Mouse (Mus musculus) liver, adult 2 months (tissue): Measurements from ENCODE around the gene Rad54l. TPM values are rescaled to one million over a fixed set of nuclear protein-coding genes. Genes with fewer than 3 reads are reported as not detected.
A peak's percentile ranks its signal among the peaks of the same experiment; 100 is the strongest.

ENCODE experiments used
- DNase-seq: peaks from one replicate; pipeline ENCODE4 v3.0.0-alpha.2; 2011; ENCODE audit warnings: low read depth, low spot score; ENCODE audit errors: extremely low read depth
- H3K27ac ChIP-seq: fragments of 200-500 bp; replicated peaks from 2 replicates; pipeline ENCODE4 v1.5.1; 2012; ENCODE audit warnings: low read depth, mild to moderate bottlenecking, control low read depth, inconsistent platforms, low read length; ENCODE audit not compliant: insufficient read depth
- H3K27me3 ChIP-seq: fragments of 200-500 bp; 2 replicates; pipeline ENCODE4 v1.6.1; 2012; ENCODE audit warnings: mild to moderate bottlenecking, moderate library complexity, low read length, inconsistent platforms; ENCODE audit not compliant: control insufficient read depth, insufficient read depth
- H3K36me3 ChIP-seq: fragments of 200-500 bp; 2 replicates; pipeline ENCODE4 v1.6.1; 2012; ENCODE audit warnings: low read length, inconsistent platforms; ENCODE audit not compliant: control insufficient read depth, insufficient read depth
- H3K4me1 ChIP-seq: fragments of 200-500 bp; 2 replicates; pipeline ENCODE4 v1.6.1; 2011; ENCODE audit warnings: low read length; ENCODE audit not compliant: control insufficient read depth, insufficient read depth
- H3K4me3 ChIP-seq: fragments of 200-500 bp; 2 replicates; pipeline ENCODE4 v1.5.1; 2011; ENCODE audit warnings: low read depth, mild to moderate bottlenecking, control low read depth, low read length, moderate library complexity; ENCODE audit not compliant: insufficient read depth
- H3K79me2 ChIP-seq: fragments of 200-500 bp; 2 replicates; pipeline ENCODE4 v1.6.1; 2012; ENCODE audit warnings: inconsistent platforms, mild to moderate bottlenecking, low read length, moderate library complexity; ENCODE audit not compliant: control insufficient read depth, insufficient read depth
- H3K9ac ChIP-seq: fragments of 200-500 bp; 2 replicates; pipeline ENCODE4 v1.6.1; 2012; ENCODE audit warnings: low read depth, mild to moderate bottlenecking, control low read depth, inconsistent platforms, low read length
- CTCF ChIP-seq: fragments of 200-500 bp; IDR thresholded peaks from 2 replicates; pipeline ENCODE4 v1.5.1; 2011; ENCODE audit warnings: low read depth, low read length, control low read depth
- POLR2A ChIP-seq: fragments of 200-500 bp; IDR thresholded peaks from 2 replicates; pipeline ENCODE4 v1.6.1; 2011; ENCODE audit warnings: low read length, control low read depth; ENCODE audit not compliant: insufficient read depth; ENCODE audit errors: extremely low read depth
- WGBS: fragments of 180-500 bp; shearing (Covaris S2); methylation state at CpG from one replicate; pipeline ENCODE4 v1.1.7; 2018; 5-methylcytosine and 5-hydroxymethylcytosine counted together
- polyA plus RNA-seq: library from polyadenylated mRNA; depleted of rRNA; stranded (reverse); fragments of >200 nt; gene quantifications from 2 replicates; pipeline ENCODE4 v1.2.3, GENCODE M21; 2012
- total RNA-seq: library from RNA; depleted of rRNA; stranded (reverse); fragments of >200 nt; gene quantifications from 2 replicates; pipeline ENCODE4 v1.2.3, GENCODE M21; 2014

Rad54l gene
- total and polyA plus RNA-seq, 2 experiments: 0.06 to 0.18 TPM

- 87% methylated on average over 2 of the region's 2 CpGs for WGBS
- no peak overlapping the region for H3K27ac ChIP-seq
Observed at GRCm38 (mm10) chr4:116111486-116111885, 12.0 kb downstream of the Rad54l start.

GRCm38 (mm10) chr4:116110695-116111094 is 12.8 kb downstream of the Rad54l start:
- DNase-seq: no peak
- Histone ChIP-seq H3K4me1 (no peaks in the 10 kb centered on the region), H3K9ac (no peak overlapping the region), H3K79me2 (no peaks in the 10 kb centered on the region), H3K36me3 (no peaks in the 10 kb centered on the region), H3K27me3 (no peaks in the 10 kb centered on the region), H3K27ac (no peak overlapping the region), H3K4me3 (no peak overlapping the region)
- WGBS: 83% methylated on average over 6 of the region's 6 CpGs
- TF ChIP-seq POLR2A (no peak), CTCF (no peak)

More at GRCm38 (mm10) chr4:116111486-116111885, 12.0 kb downstream of the Rad54l start:
- Histone ChIP-seq H3K27me3 (no peaks in the 10 kb centered on the region), H3K36me3 (no peaks in the 10 kb centered on the region), H3K79me2 (no peaks in the 10 kb centered on the region), H3K4me1 (no peaks in the 10 kb centered on the region), H3K9ac (no peak overlapping the region), H3K4me3 (no peak overlapping the region)
- TF ChIP-seq CTCF (no peak), POLR2A (no peak)
- no peak for DNase-seq

- no peak for DNase-seq
- no peaks in the 10 kb centered on the region for H3K79me2 ChIP-seq
- H3K27ac ChIP-seq: no peak overlapping the region
- WGBS: 95% methylated on average over 5 of the region's 5 CpGs
- H3K36me3 ChIP-seq: no peaks in the 10 kb centered on the region
- H3K4me3 ChIP-seq: no peak overlapping the region
- no peak overlapping the region for H3K9ac ChIP-seq
- TF ChIP-seq POLR2A (no peak), CTCF (no peak)
- no peaks in the 10 kb centered on the region for H3K27me3 ChIP-seq
- H3K4me1 ChIP-seq: no peaks in the 10 kb centered on the region
Observed at GRCm38 (mm10) chr4:116105278-116105677, 18.2 kb downstream of the Rad54l start.

GRCm38 (mm10) chr4:116100959-116101358 is 22.5 kb downstream of the Rad54l start:
- H3K27me3 ChIP-seq: no peaks in the 10 kb centered on the region
- H3K79me2 ChIP-seq: no peaks in the 10 kb centered on the region
- no peak overlapping the region for H3K27ac ChIP-seq
- H3K36me3 ChIP-seq: peaks cover 10% of the 10 kb centered on the region
- WGBS: 58% methylated on average over 7 of the region's 7 CpGs
- DNase-seq: no peak
- no peaks in the 10 kb centered on the region for H3K4me1 ChIP-seq
- H3K9ac ChIP-seq: no peak overlapping the region
- H3K4me3 ChIP-seq: no peak overlapping the region
- TF ChIP-seq POLR2A (no peak), CTCF (no peak)

- TF ChIP-seq CTCF (no peak), POLR2A (no peak)
- Histone ChIP-seq H3K27ac (no peak overlapping the region), H3K36me3 (peaks cover 39% of the 10 kb centered on the region), H3K4me1 (no peaks in the 10 kb centered on the region), H3K4me3 (no peak overlapping the region), H3K79me2 (no peaks in the 10 kb centered on the region), H3K27me3 (no peaks in the 10 kb centered on the region), H3K9ac (no peak overlapping the region)
- peak; percentile 52 for DNase-seq
- 25% methylated on average over 8 of the region's 8 CpGs for WGBS
Observed at GRCm38 (mm10) chr4:116097211-116097610, 26.3 kb downstream of the Rad54l start.

GRCm38 (mm10) chr4:116096291-116096690 is 27.2 kb downstream of the Rad54l start:
- Histone ChIP-seq H3K4me3 (no peak overlapping the region), H3K27ac (no peak overlapping the region), H3K27me3 (no peaks in the 10 kb centered on the region), H3K79me2 (no peaks in the 10 kb centered on the region), H3K36me3 (peaks cover 46% of the 10 kb centered on the region), H3K9ac (no peak overlapping the region), H3K4me1 (no peaks in the 10 kb centered on the region)
- TF ChIP-seq POLR2A: no peak
- TF ChIP-seq CTCF: no peak
- WGBS: 93% methylated on average over 10 of the region's 10 CpGs
- DNase-seq: no peak
